Mouse (Mus musculus) erythroblast, embryonic 14.5 days (primary cell): Measurements from ENCODE around the gene Cyp2c50.

ENCODE experiments used
- GATA1 ChIP-seq: IDR thresholded peaks from 2 replicates; pipeline ENCODE4 v1.6.1; 2012; ENCODE audit warnings: low read length, inconsistent platforms, mixed read lengths
- TAL1 ChIP-seq: IDR thresholded peaks from 3 replicates; pipeline ENCODE4 v1.6.1; 2012; ENCODE audit warnings: low read length, inconsistent platforms, mixed read lengths

DNA sequence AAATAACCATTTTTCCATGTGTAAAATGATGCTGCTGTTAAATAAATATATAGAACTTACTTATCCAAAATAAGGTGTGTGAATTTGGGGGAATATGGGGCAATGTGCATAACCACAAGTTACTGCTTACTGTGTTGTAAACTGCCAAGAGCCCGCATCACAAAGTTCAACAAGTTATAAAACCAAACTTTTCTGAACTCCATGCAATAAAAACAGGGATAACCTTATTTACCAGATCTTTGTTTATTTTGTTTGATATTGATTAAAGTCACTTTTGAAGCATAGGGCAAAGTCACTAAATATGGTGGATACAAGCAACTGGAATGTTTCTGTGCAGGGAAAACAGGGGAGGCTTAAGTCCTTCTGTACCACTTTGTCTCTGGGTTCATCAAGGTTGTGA, 1.1 kb upstream of the Cyp2c50 start:
- no peak for TF ChIP-seq GATA1
- no peak for TF ChIP-seq TAL1
